Mouse (Mus musculus): ENCODE results near the gene Sapcd1. TPM values are rescaled to one million over a fixed set of nuclear protein-coding genes. Genes with fewer than 3 reads are reported as not detected.

Gene Sapcd1
- total and polyA plus RNA-seq, 3 experiments: 94.1 to 142 (median 105) TPM

GRCm38 (mm10) chr17:35047688-35048087 is 19.9 kb upstream of the Sapcd1 start:
- dilution Hi-C loops (cut with MboI; ENCODE audit: extremely low pct_ligation_motif_present, extremely low pct_unique_long_range_greater_than_20kb, low sequenced_read_pairs) (no loop called here), in situ Hi-C loops (cut with MboI; ENCODE audit: low pct_ligation_motif_present, low pct_unique_long_range_greater_than_20kb, low sequenced_read_pairs) (no loop called here)
- Histone ChIP-seq H3K79me2 (replicated peaks; ENCODE audit: control insufficient read depth, extremely low read depth, insufficient read depth, poor library complexity, severe bottlenecking) (peaks cover 15% of the 10 kb centered on the region), H3K27ac (ENCODE audit: insufficient read depth, low read depth) (peak overlapping the region; percentile 84), H3K4me2 (ENCODE audit: insufficient read depth, low read depth, poor library complexity, severe bottlenecking) (peak overlapping the region; percentile 97), H3K27me3 (replicated peaks) (no peaks in the 10 kb centered on the region), H3K36me3 (replicated peaks in 1 of 2; ENCODE audit: control insufficient read depth in 1 of 2, insufficient read depth in 1 of 2, low read length in 1 of 2) (peaks cover 5 to 8% of the 10 kb centered on the region in 2 experiments), H3K9ac (ENCODE audit: insufficient read depth, low read depth) (peak overlapping the region; percentile 54), H3K9me3 (replicated peaks; ENCODE audit: low read length) (no peaks in the 10 kb centered on the region), H3K4me1 (ENCODE audit: control insufficient read depth in 1 of 2, insufficient read depth in 2 of 2) (peaks cover 5 to 51% of the 10 kb centered on the region in 2 experiments), H3K4me3 (replicated peaks in 1 of 3; ENCODE audit: low read depth in 2 of 3, low read length in 2 of 3, poor library complexity in 1 of 3) (peak overlapping the region; percentile 42 to 48 (median 48))
- no peak for DNase-seq (ENCODE audit: extremely low read depth)
- no peak for TF ChIP-seq ZMIZ1 (IDR thresholded peaks at IDR 0.05; ENCODE audit: low read depth, low read length)
- no peak for TF ChIP-seq MEF2A (IDR thresholded peaks at IDR 0.05; ENCODE audit: borderline replicate concordance, low read depth, low read length)
- TF ChIP-seq ZNF384 (IDR thresholded peaks at IDR 0.05; ENCODE audit: low read depth, low read length): peak; percentile 62
- no peak for TF ChIP-seq JUND (conservative IDR thresholded peaks at IDR 0.05; ENCODE audit: low read depth, low read length)
- no peak for TF ChIP-seq RAD21 (IDR thresholded peaks at IDR 0.05; ENCODE audit: low read depth, low read length)
- TF ChIP-seq TBP (conservative IDR thresholded peaks at IDR 0.05; ENCODE audit: low read depth, low read length): no peak
- no peak for TF ChIP-seq USF1 (IDR thresholded peaks at IDR 0.05; ENCODE audit: low read depth, low read length)
- no peak for TF ChIP-seq POLR2A (IDR thresholded peaks at IDR 0.05; ENCODE audit: low read depth, low read length)

GRCm38 (mm10) chr17:35046681-35047455 is 19.1 kb upstream of the Sapcd1 start, which contains the start of gene Msh5:
TSS of gene Msh5 (minus strand) at chr17:35046745.
- peak within 1 kb of the TSS; percentile 97 for H3K4me2 ChIP-seq (ENCODE audit: insufficient read depth, low read depth, poor library complexity, severe bottlenecking)
- H3K4me3 ChIP-seq (replicated peaks in 1 of 3; ENCODE audit: low read depth in 2 of 3, low read length in 2 of 3, poor library complexity in 1 of 3): peak within 1 kb of the TSS; percentile 48 to 67 (median 62)
- peak within 1 kb of the TSS; percentile 84 for H3K27ac ChIP-seq (ENCODE audit: insufficient read depth, low read depth)
- in situ Hi-C loops (cut with MboI; ENCODE audit: low pct_ligation_motif_present, low pct_unique_long_range_greater_than_20kb, low sequenced_read_pairs): no loop called here
- H3K36me3 ChIP-seq (replicated peaks in 1 of 2; ENCODE audit: control insufficient read depth in 1 of 2, insufficient read depth in 1 of 2, low read length in 1 of 2): peaks cover 0 to 2% of the 10 kb centered on the region in 2 experiments
- DNase-seq (ENCODE audit: extremely low read depth): peak; percentile 100
- H3K4me1 ChIP-seq (ENCODE audit: control insufficient read depth in 1 of 2, insufficient read depth in 2 of 2): peaks cover 5 to 50% of the 10 kb centered on the region in 2 experiments; a peak in 3 of 4 replicates
- dilution Hi-C loops (cut with MboI; ENCODE audit: extremely low pct_ligation_motif_present, extremely low pct_unique_long_range_greater_than_20kb, low sequenced_read_pairs): no loop called here
- H3K9me3 ChIP-seq (replicated peaks; ENCODE audit: low read length): no peaks in the 10 kb centered on the region
- peak within 1 kb of the TSS; percentile 65 for H3K9ac ChIP-seq (ENCODE audit: insufficient read depth, low read depth)
- peaks cover 7% of the 10 kb centered on the region; the same call in 1 of the 2 replicates for H3K79me2 ChIP-seq (replicated peaks; ENCODE audit: control insufficient read depth, extremely low read depth, insufficient read depth, poor library complexity, severe bottlenecking)
- no peaks in the 10 kb centered on the region for H3K27me3 ChIP-seq (replicated peaks)
- TF ChIP-seq MEF2A (IDR thresholded peaks at IDR 0.05; ENCODE audit: borderline replicate concordance, low read depth, low read length) (peak; percentile 68), ELF1 (IDR thresholded peaks at IDR 0.05; ENCODE audit: low read depth, low read length) (peak; percentile 67; the same call in 1 of the 2 replicates), MAZ (IDR thresholded peaks at IDR 0.05; ENCODE audit: low read depth, low read length) (no peak), MAFK (IDR thresholded peaks at IDR 0.05; ENCODE audit: insufficient replicate concordance, low read length) (no peak), PAX5 (IDR thresholded peaks at IDR 0.05; ENCODE audit: low read length) (no peak), NELFE (IDR thresholded peaks at IDR 0.05; ENCODE audit: low read depth, low read length) (peak; percentile 58; the same call in 1 of the 2 replicates), CHD2 (IDR thresholded peaks at IDR 0.05; ENCODE audit: low read length) (peak; percentile 85), CHD1 (IDR thresholded peaks at IDR 0.05; ENCODE audit: low read depth, low read length) (peak; percentile 38), USF2 (conservative IDR thresholded peaks at IDR 0.05; ENCODE audit: low read depth, low read length) (no peak), MYC (IDR thresholded peaks at IDR 0.05; ENCODE audit: low read depth, low read length) (0 out of 2 replicates have a peak, but pooled peaks have one; percentile 17), TCF12 (IDR thresholded peaks at IDR 0.05; ENCODE audit: low read depth, low read length) (peak; percentile 50; the same call in 1 of the 2 replicates), NRF1 (IDR thresholded peaks at IDR 0.05; ENCODE audit: low read depth, low read length) (peak; percentile 59), ZMIZ1 (IDR thresholded peaks at IDR 0.05; ENCODE audit: low read depth, low read length) (peak; percentile 23; the same call in 1 of the 2 replicates), POLR2AphosphoS2 (IDR thresholded peaks at IDR 0.05; ENCODE audit: low read depth, low read length) (no peak), MAX (IDR thresholded peaks at IDR 0.05; ENCODE audit: low read length) (0 out of 2 replicates have a peak, but pooled peaks have one; percentile 6), EP300 (IDR thresholded peaks at IDR 0.05; ENCODE audit: low read length) (0 out of 2 replicates have a peak, but pooled peaks have one; percentile 34), UBTF (IDR thresholded peaks at IDR 0.05; ENCODE audit: low read depth, low read length) (0 out of 2 replicates have a peak, but pooled peaks have one; percentile 28), POLR2A (IDR thresholded peaks at IDR 0.05; ENCODE audit: low read depth, low read length) (peak; percentile 56), GABPA (IDR thresholded peaks at IDR 0.05; ENCODE audit: insufficient replicate concordance, low read depth, low read length) (no peak), CTCF (conservative IDR thresholded peaks at IDR 0.05 in 1 of 2, IDR thresholded peaks at IDR 0.05 in 1 of 2; ENCODE audit: low read depth in 2 of 2, low read length in 2 of 2) (no peak), BHLHE40 (IDR thresholded peaks at IDR 0.05; ENCODE audit: low read depth, low read length) (no peak), ZKSCAN1 (IDR thresholded peaks at IDR 0.05; ENCODE audit: borderline replicate concordance, low read depth, low read length) (no peak), IRF4 (IDR thresholded peaks at IDR 0.05; ENCODE audit: low read depth, low read length) (peak; percentile 56), RAD21 (IDR thresholded peaks at IDR 0.05; ENCODE audit: low read depth, low read length) (no peak; the same call in 1 of the 2 replicates), SMC3 (IDR thresholded peaks at IDR 0.05; ENCODE audit: low read depth, low read length) (no peak), ETS1 (conservative IDR thresholded peaks at IDR 0.05; ENCODE audit: low read depth, low read length) (0 out of 2 replicates have a peak, but pooled peaks have one; percentile 9)
